Mouse (Mus musculus): ENCODE measurements around the gene Syn1.

The Syn1 gene

GRCm38 (mm10) chrX:20920844-20921364 is at the start of gene Syn1:
Gene Syn1 (minus strand): TSS chrX:20921004.
- DNase-seq (ENCODE audit: inconsistent ontology term), result peak; percentile 90

- DNase-seq (ENCODE audit: inconsistent ontology term), result peak; percentile 95
Observed at GRCm38 (mm10) chrX:20961477-20962378, 40.9 kb upstream of the Syn1 start, which contains the start of gene Uxt. Gene Uxt (minus strand): TSS chrX:20962017.

GRCm38 (mm10) chrX:20950191-20950880 is 29.5 kb upstream of the Syn1 start, which contains the start of gene Elk1:
Gene Elk1 (minus strand): TSS chrX:20950608.
- peak; percentile 93 for DNase-seq (ENCODE audit: inconsistent ontology term)

GRCm38 (mm10) chrX:20946055-20946454 is 25.3 kb upstream of the Syn1 start:
- DNase-seq (ENCODE audit: inconsistent ontology term), result peak; percentile 51

- DNase-seq (ENCODE audit: inconsistent ontology term), result no peak
Observed at GRCm38 (mm10) chrX:20931963-20932362, 11.2 kb upstream of the Syn1 start.

- no peak for DNase-seq (ENCODE audit: inconsistent ontology term)
Observed at GRCm38 (mm10) chrX:20931364-20931763, 10.6 kb upstream of the Syn1 start, which contains the start of gene Cfp. Gene Cfp (minus strand): TSS chrX:20931555.

GRCm38 (mm10) chrX:20929859-20930258 is 9.1 kb upstream of the Syn1 start:
- no peak for DNase-seq (ENCODE audit: inconsistent ontology term)

- no peak for DNase-seq (ENCODE audit: inconsistent ontology term)
Observed at GRCm38 (mm10) chrX:20924976-20925375, 4.2 kb upstream of the Syn1 start.

GRCm38 (mm10) chrX:20923506-20923905 is 2.7 kb upstream of the Syn1 start:
- no peak for DNase-seq (ENCODE audit: inconsistent ontology term)

GRCm38 (mm10) chrX:20921366-20921765 is 562 bp upstream of the Syn1 start:
- DNase-seq (ENCODE audit: inconsistent ontology term), result no peak

- DNase-seq (ENCODE audit: inconsistent ontology term), result no peak
Observed at GRCm38 (mm10) chrX:20920249-20920843, 458 bp downstream of the Syn1 start.

- no peak for DNase-seq (ENCODE audit: inconsistent ontology term)
Observed at GRCm38 (mm10) chrX:20915075-20915474, 5.7 kb downstream of the Syn1 start.

- no peak for DNase-seq (ENCODE audit: inconsistent ontology term)
Observed at GRCm38 (mm10) chrX:20913726-20914125, 7.1 kb downstream of the Syn1 start.

- no peak for DNase-seq (ENCODE audit: inconsistent ontology term)
Observed at GRCm38 (mm10) chrX:20910074-20910473, 10.7 kb downstream of the Syn1 start.

GRCm38 (mm10) chrX:20875241-20875640 is 45.6 kb downstream of the Syn1 start:
- no peak for DNase-seq (ENCODE audit: inconsistent ontology term)

GRCm38 (mm10) chrX:20872928-20873500 is 47.8 kb downstream of the Syn1 start:
- DNase-seq (ENCODE audit: inconsistent ontology term), result peak; percentile 9

GRCm38 (mm10) chrX:20869962-20870513 is 50.8 kb downstream of the Syn1 start, which contains the start of gene Timp1:
Gene Timp1 (plus strand): TSS chrX:20870166.
- DNase-seq (ENCODE audit: inconsistent ontology term), result peak; percentile 88

- DNase-seq (ENCODE audit: inconsistent ontology term), result peak; percentile 32
Observed at GRCm38 (mm10) chrX:20869203-20869602, 51.6 kb downstream of the Syn1 start.

- DNase-seq (ENCODE audit: inconsistent ontology term), result no peak
Observed at GRCm38 (mm10) chrX:20868091-20868490, 52.7 kb downstream of the Syn1 start.

- peak; percentile 64 for DNase-seq (ENCODE audit: inconsistent ontology term)
Observed at GRCm38 (mm10) chrX:20863161-20864101, 57.4 kb downstream of the Syn1 start.
